Mouse (Mus musculus): ENCODE measurements at regions not wholly inside any gene's neighbourhood (a gene's known extent, or its start where the extent isn't known, plus 50 kb on each side); places are given as distances from the start of the nearest gene placed in this dataset.

- TF ChIP-seq POLR2A (IDR thresholded peaks at IDR 0.05; ENCODE audit: extremely low read depth, insufficient read depth, low read length): no peak
- TF ChIP-seq CTCF (IDR thresholded peaks at IDR 0.05; ENCODE audit: low read depth, low read length): no peak
These were observed 68.5 kb upstream of the Map4k3 start for GRCm38 (mm10) chr17:80796790-80797189.

Data from liver, adult 2 months (tissue).